Mouse (Mus musculus) lung, adult 10 weeks (tissue): Measurements from ENCODE around the gene Gdf10. TPM values are rescaled to one million over a fixed set of nuclear protein-coding genes. Genes with fewer than 3 reads are reported as not detected.

Experiments
- polyA plus RNA-seq: library from polyadenylated mRNA; stranded (reverse); fragments of 350-450 nt; fragmentation: Illumina TruSeq; extraction: RNeasy Lipid Tissue Mini Kit (QIAGEN cat#74804); gene quantifications from one replicate; pipeline ENCODE4 v1.2.3, GENCODE M21; 2014; ENCODE audit warnings: low read depth, low replicate concordance; ENCODE audit not compliant: insufficient read depth

Gene Gdf10
- polyA plus RNA-seq, result 2.9 TPM

GRCm38 (mm10) chr14:33923168-33924070, at the start of gene Gdf10:
TSS of gene Gdf10 (plus strand) at chr14:33923587.

DNA sequence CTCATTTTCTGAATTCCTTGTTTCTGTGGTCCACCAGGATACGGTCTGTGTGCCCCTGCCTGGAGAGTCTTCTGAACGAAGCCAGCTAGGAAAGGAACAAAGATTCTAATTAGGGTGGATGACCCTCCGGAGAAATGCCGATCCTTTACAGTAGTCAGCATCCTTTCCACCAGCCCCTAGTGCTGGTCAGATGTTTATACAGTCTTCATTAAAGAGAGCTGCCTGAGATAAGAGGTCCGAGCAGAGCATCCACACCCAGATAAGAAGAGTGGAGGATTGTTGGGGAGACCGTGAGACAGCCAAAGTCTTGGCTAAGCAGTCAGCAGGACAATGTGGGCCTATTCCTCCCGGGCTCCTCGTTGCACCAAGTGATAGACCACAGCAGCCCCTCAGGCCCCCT, 17.4 kb downstream of the Gdf10 start, which contains the start of gene Gdf2:
TSS of gene Gdf2 (plus strand) at position 301 of the 400 bp plus-strand sequence.

GRCm38 (mm10) chr14:33953761-33954160, 30.4 kb downstream of the Gdf10 start, which contains the start of gene Rbp3:
TSS of gene Rbp3 (plus strand) at chr14:33954003.

DNA sequence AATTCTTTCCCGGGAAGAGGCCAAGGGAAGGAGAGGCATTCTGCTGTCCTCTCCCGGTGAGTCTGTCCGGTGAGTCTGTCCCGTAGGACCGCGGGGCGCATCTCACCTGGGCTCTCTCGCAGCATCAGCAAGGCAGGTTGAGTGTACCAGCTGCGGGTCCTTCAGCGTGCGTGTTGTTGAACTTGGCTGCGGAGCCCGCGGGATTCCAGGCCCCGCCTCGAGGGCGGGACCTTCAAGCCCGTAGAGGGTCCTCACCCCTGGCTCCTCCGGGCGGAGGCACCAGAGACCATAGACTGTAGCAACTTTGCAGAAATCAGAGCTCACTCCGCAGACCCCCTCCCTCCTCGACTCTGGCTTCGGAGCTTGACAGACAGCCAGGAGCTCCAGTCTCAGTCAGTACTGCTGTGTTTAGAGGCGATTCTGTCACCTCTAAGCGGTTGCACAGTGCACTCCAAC, 55.2 kb downstream of the Gdf10 start, which contains the start of gene Zfp488:
TSS of gene Zfp488 (minus strand) at position 161 of the 456 bp plus-strand sequence.

Other genes with a start within 250 kb of the Gdf10 start
- gene Gdf2, start 17.5 kb downstream of the Gdf10 start, polyA plus RNA-seq, result 0.22 TPM
- gene Rbp3, start 30.4 kb downstream of the Gdf10 start, polyA plus RNA-seq, result not detected
- gene Zfp488, start 55.2 kb downstream of the Gdf10 start, polyA plus RNA-seq, result not detected
- gene Gm30083, start 91.6 kb downstream of the Gdf10 start, polyA plus RNA-seq, result not detected
- not detected for gene Gm5460, start 93.2 kb downstream of the Gdf10 start, polyA plus RNA-seq
- gene Antxrl, start 129.1 kb downstream of the Gdf10 start, polyA plus RNA-seq, result not detected
- 21.6 TPM for gene Anxa8, start 162.4 kb downstream of the Gdf10 start, polyA plus RNA-seq
- 0.50 TPM for gene A630023A22Rik, start 179.2 kb downstream of the Gdf10 start, polyA plus RNA-seq
- 0.12 TPM for gene Npy4r, start 228.9 kb downstream of the Gdf10 start, polyA plus RNA-seq